ENCODE assay signal across 19 mouse cellular contexts in the genomic region with DNA sequence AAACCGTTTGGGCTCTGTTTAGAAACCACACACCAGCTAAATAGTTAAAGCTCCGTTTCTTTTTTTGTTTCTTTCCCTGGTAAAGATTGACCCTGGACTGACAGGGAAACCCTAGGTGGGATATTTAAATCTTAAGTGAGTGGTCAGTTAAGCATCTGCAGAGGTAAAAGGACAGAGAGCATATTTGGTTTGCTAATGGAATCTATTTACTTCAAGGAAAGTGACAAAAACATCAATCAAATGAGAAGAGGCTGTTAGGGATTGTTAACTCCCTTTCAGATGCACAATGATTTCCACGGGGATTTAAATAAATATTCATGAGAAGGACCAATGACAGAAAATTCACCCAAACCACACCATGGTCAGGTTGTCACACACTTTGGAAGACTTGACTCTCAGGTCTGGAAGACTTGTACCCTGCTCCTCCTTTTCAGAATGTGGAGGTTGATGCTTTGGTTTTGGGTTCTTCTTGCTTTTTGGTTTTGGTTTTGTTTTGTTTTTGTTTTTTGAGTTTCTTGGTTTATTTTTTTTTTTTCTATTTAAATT.
DNase-seq lines count a peak whose midpoint lies in the region; ATAC-seq lines count a peak whose summit lies in the region.
"Had no signal": no experiment of that assay in that cellular context is flagged by ENCODE, and none has a peak within 500 bp of the region (broad histone marks: within the 10 kb centered on the region; RNA-seq: fewer than 3 reads in every experiment).

No protein-coding gene starts in this region.

- no peak overlapping the region for H3K9ac ChIP-seq in hindbrain, embryonic 13.5 days
- no peak overlapping the region for H3K9ac ChIP-seq in midbrain, embryonic 12.5 days (replicated peaks)
- no peak overlapping the region for H3K9ac ChIP-seq in midbrain, embryonic 16.5 days (ENCODE audit: low read depth, low read length)
- H3K9ac ChIP-seq: embryonic facial prominence, embryonic 12.5 days; forebrain, embryonic 15.5 days; heart, embryonic 13.5 days; hindbrain, embryonic 15.5 days had no signal

- no peak for ATAC-seq in hindbrain, embryonic 13.5 days (ENCODE audit: low FRiP score)
- ATAC-seq in midbrain, embryonic 12.5 days (ENCODE audit: low FRiP score, low read depth) = peak; percentile 66
- ATAC-seq in midbrain, embryonic 16.5 days = no peak
- ATAC-seq: forebrain, embryonic 15.5 days had no signal

- H3K27me3 ChIP-seq in hindbrain, embryonic 10.5 days (ENCODE audit: insufficient read depth, poor library complexity, severe bottlenecking) = no peaks in the 10 kb centered on the region
- no peaks in the 10 kb centered on the region for H3K27me3 ChIP-seq in hindbrain, embryonic 13.5 days
- no peaks in the 10 kb centered on the region for H3K27me3 ChIP-seq in midbrain, embryonic 12.5 days
- no peaks in the 10 kb centered on the region for H3K27me3 ChIP-seq in midbrain, embryonic 16.5 days (ENCODE audit: control insufficient read depth, insufficient read depth, low read depth, low read length)
- H3K27me3 ChIP-seq: CH12.LX; embryonic facial prominence, embryonic 12.5 days; forebrain, embryonic 15.5 days; heart, embryonic 13.5 days; hindbrain, embryonic 15.5 days had no signal

- no peak for DNase-seq in hindbrain, embryonic 10.5 days (ENCODE audit: low spot score)
- peak; percentile 23 for DNase-seq in ES-CJ7 (ENCODE audit: low read depth, low spot score)
- DNase-seq in ZHBTc4 (ENCODE audit: low read depth, low spot score) = peak; percentile 27
- DNase-seq in urinary bladder, postnatal 10 days (ENCODE audit: low spot score) = no peak
- DNase-seq: adrenal gland, postnatal 10 days; cerebellum, adult 11-12 months; cerebellum, adult 9-10 months; cerebellum, postnatal 25 days; gastrocnemius, postnatal 36 days; heart, adult 11 months; heart, postnatal 36 days had no signal

- no peaks in the 10 kb centered on the region for H3K36me3 ChIP-seq in hindbrain, embryonic 10.5 days
- H3K36me3 ChIP-seq in hindbrain, embryonic 13.5 days = no peaks in the 10 kb centered on the region
- H3K36me3 ChIP-seq in midbrain, embryonic 12.5 days = no peaks in the 10 kb centered on the region
- H3K36me3 ChIP-seq in midbrain, embryonic 16.5 days (ENCODE audit: control insufficient read depth, insufficient read depth, low read length) = no peaks in the 10 kb centered on the region
- H3K36me3 ChIP-seq: embryonic facial prominence, embryonic 12.5 days; forebrain, embryonic 15.5 days; heart, embryonic 13.5 days; hindbrain, embryonic 15.5 days had no signal

- 9% methylated on average over 3 of the region's 3 CpGs for WGBS in hindbrain, embryonic 10.5 days
- 2% methylated on average over 3 of the region's 3 CpGs for WGBS in hindbrain, embryonic 13.5 days
- 4% methylated on average over 3 of the region's 3 CpGs for WGBS in midbrain, embryonic 12.5 days
- WGBS in midbrain, embryonic 16.5 days = 6% methylated on average over 3 of the region's 3 CpGs

- no peaks in the 10 kb centered on the region for H3K9me3 ChIP-seq in hindbrain, embryonic 10.5 days
- H3K9me3 ChIP-seq in hindbrain, embryonic 13.5 days = no peaks in the 10 kb centered on the region
- H3K9me3 ChIP-seq in midbrain, embryonic 12.5 days = no peaks in the 10 kb centered on the region
- H3K9me3 ChIP-seq in midbrain, embryonic 16.5 days (replicated peaks; ENCODE audit: control insufficient read depth, low read length, poor library complexity, severe bottlenecking) = no peaks in the 10 kb centered on the region
- H3K9me3 ChIP-seq: embryonic facial prominence, embryonic 12.5 days; forebrain, embryonic 15.5 days; heart, embryonic 13.5 days; hindbrain, embryonic 15.5 days had no signal

- H3K27ac ChIP-seq in hindbrain, embryonic 10.5 days = peak overlapping the region; percentile 23; the same call in 1 of the 2 replicates
- no peak overlapping the region for H3K27ac ChIP-seq in hindbrain, embryonic 13.5 days
- no peak overlapping the region for H3K27ac ChIP-seq in midbrain, embryonic 12.5 days (replicated peaks)
- H3K27ac ChIP-seq in midbrain, embryonic 16.5 days (ENCODE audit: low read length) = no peak overlapping the region
- H3K27ac ChIP-seq: embryonic facial prominence, embryonic 12.5 days; forebrain, embryonic 15.5 days; heart, embryonic 13.5 days; hindbrain, embryonic 15.5 days had no signal

- no peak overlapping the region for H3K4me2 ChIP-seq in hindbrain, embryonic 13.5 days
- H3K4me2 ChIP-seq in midbrain, embryonic 12.5 days (replicated peaks) = no peak overlapping the region
- no peak overlapping the region for H3K4me2 ChIP-seq in midbrain, embryonic 16.5 days (ENCODE audit: low read length)
- H3K4me2 ChIP-seq: embryonic facial prominence, embryonic 12.5 days; forebrain, embryonic 15.5 days; heart, embryonic 13.5 days; hindbrain, embryonic 15.5 days had no signal

- no peak overlapping the region for H3K4me3 ChIP-seq in hindbrain, embryonic 10.5 days
- H3K4me3 ChIP-seq in hindbrain, embryonic 13.5 days = no peak overlapping the region
- H3K4me3 ChIP-seq in midbrain, embryonic 12.5 days = no peak overlapping the region
- no peak overlapping the region for H3K4me3 ChIP-seq in midbrain, embryonic 16.5 days (ENCODE audit: low read depth, low read length)
- H3K4me3 ChIP-seq: embryonic facial prominence, embryonic 12.5 days; forebrain, embryonic 15.5 days; heart, embryonic 13.5 days; hindbrain, embryonic 15.5 days had no signal

- peaks cover 12% of the 10 kb centered on the region for H3K4me1 ChIP-seq in hindbrain, embryonic 10.5 days (replicated peaks)
- H3K4me1 ChIP-seq in hindbrain, embryonic 13.5 days (replicated peaks) = peaks cover 5% of the 10 kb centered on the region; the same call in 1 of the 2 replicates
- H3K4me1 ChIP-seq in midbrain, embryonic 12.5 days = peaks cover 13% of the 10 kb centered on the region
- H3K4me1 ChIP-seq in midbrain, embryonic 16.5 days (ENCODE audit: control insufficient read depth, insufficient read depth, low read length) = no peaks in the 10 kb centered on the region
- H3K4me1 ChIP-seq: embryonic facial prominence, embryonic 12.5 days; forebrain, embryonic 15.5 days; heart, embryonic 13.5 days; hindbrain, embryonic 15.5 days had no signal

Comparison
In these comparisons a context has a peak if more than half of its experiments do, and no peak if none do; other contexts are left out.
1. DNase-seq: peak in ES-CJ7 (single experiment) and ZHBTc4 (single experiment); none in hindbrain, embryonic 10.5 days (single experiment) and urinary bladder, postnatal 10 days (single experiment).